Mouse (Mus musculus): ENCODE results near the gene Megf8.

DNA sequence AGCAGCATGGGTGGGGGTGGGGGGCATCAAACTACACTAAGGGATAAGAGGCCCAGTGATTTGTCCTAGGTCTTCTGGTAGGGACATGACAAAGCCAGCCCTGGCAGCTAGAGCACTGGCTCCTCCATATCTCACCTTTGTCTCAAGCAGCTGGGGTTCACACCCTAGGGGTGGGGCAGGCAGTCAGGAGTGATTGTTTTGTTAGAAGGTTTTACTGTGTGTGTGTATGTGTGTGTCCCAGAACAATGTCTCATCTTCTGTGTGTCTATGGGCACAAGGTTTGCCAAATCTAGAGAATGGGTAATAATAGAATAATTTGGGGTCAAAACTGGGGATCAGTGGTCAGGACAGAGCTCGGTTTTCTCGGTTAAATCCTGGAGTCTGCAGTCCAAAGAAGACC lies 11.5 kb upstream of the Megf8 start:
- TF ChIP-seq HCFC1 (IDR thresholded peaks at IDR 0.05; ENCODE audit: borderline replicate concordance, insufficient read depth, low read length) (no peak), ZC3H11A (IDR thresholded peaks at IDR 0.05; ENCODE audit: borderline replicate concordance, low read depth, low read length) (no peak), ZNF384 (IDR thresholded peaks at IDR 0.05; ENCODE audit: low read depth, low read length) (no peak), CHD2 (IDR thresholded peaks at IDR 0.05; ENCODE audit: low read depth, low read length) (no peak)
